Mouse (Mus musculus): ENCODE results near the gene Dusp5.

Gene Dusp5

DNA sequence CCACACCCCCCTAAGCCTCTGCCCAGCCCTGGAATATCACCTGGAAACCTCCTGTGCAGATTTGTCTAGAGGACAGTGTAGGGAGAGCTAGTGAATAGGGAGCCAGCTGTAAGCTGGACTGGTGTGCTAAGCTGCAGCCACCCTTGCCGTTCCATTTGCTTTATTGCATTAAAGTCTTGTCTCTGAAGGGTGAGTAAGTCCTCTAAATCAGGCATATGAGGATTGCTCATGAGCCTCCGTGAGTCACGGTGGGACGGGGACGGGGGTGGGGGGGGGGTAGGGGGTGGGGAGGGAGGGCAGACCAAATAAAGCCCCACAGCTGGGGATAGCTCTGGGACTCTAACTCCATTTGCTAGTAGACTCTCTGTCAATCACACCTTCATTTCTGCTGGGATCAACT is 14.7 kb downstream of the Dusp5 start:
- no peak for DNase-seq (ENCODE audit: low read depth, low spot score)

DNA sequence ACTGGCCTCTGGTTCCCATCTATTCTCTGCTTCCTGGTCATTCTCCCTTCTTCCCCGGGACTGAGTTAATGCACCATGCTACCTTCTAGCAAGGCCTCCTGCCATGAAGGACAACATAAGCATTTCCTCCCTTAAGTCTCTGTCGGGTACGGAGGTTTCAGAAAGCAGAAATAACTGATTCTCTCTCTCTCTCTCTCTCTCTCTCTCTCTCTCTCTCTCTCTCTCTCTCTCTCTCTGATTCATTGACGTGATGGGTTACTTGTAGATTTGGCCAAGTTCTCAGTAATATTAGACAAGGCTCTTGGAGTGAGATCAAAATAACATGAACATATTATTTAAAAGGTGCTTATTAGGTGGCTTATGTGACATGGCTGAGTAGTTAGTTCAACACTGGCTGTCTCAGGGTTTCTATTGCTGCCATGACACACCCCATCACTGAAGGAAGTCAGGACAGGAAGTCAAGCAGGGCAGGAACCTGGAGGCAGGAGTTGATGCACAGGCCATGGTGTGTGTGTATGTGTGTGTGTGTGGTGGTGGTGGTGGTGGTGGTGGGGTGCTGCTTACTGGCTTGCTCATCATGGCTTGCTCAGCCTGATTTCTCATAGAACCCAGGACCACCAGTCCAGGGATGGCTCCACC is 16.1 kb downstream of the Dusp5 start:
- peak; percentile 67 for DNase-seq (ENCODE audit: low read depth, low spot score)

DNA sequence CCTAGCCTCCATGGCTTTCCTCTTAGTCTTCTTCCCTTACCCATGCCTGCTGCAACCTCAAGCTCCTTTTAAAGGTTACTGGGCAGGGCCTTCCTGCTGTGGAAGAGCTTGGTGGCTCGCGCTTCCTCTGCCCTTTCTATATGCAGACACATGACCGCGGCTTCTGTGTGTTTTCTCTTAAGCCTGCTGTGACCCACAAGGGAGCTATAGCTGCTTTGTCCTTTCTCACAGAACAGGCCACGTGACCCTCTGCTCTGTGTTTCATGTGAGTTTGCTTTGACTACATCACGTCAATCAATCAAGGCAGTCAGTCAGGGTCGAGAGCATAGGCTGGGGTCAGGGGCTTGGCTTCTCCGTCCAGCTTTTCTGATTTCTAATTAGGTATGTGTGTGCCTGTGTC is 18.7 kb downstream of the Dusp5 start:
- peak; percentile 54 for DNase-seq (ENCODE audit: low read depth, low spot score)

DNA sequence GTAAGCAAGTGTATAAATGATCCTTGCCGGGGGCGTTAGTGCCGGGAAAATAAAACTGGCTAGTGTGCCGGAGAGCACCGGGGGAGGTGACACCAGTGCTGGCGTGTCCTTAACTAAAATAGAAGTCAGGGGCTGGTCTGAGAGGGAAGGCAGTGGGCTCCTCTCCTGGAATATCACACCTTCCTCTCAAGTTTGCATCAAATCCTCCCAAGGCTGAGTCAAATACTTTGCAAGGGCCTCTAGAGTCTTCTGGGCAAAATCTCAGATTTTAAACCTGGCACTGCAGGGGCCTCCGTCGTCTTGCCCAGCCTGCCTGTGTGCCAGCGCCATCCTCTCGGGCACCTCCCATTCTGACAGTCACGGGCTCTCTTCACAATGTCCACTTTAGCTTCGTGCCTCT is 22.1 kb downstream of the Dusp5 start:
- DNase-seq (ENCODE audit: low read depth, low spot score), result no peak

DNA sequence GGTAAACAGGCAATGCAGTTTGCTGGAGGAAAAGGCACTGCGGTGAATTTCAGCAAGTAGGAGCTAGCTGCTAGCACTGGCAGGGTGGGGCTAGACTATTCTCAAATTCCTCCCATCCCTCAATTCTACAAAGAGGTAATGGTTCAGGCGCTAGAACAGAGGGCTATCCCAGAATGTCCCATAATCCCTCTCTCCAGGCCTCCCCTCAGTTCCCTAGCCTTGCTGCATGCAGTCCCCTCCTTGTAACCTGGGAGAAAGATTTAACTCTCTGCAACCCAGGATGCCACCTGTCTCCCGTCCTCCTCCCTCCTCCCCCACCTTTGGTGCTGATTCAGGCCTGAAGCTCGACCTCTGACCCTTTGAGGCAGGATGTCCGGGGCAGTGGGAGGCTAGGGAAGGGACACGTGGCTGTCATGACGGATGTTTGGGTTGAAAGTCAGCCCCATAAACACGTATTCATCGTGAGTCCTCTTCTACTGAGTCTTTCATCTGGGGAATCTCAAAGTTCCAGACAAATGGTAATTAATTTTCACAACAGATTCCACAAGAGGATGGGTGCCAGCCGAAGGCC is 23.4 kb downstream of the Dusp5 start:
- no peak for DNase-seq (ENCODE audit: low read depth, low spot score)

DNA sequence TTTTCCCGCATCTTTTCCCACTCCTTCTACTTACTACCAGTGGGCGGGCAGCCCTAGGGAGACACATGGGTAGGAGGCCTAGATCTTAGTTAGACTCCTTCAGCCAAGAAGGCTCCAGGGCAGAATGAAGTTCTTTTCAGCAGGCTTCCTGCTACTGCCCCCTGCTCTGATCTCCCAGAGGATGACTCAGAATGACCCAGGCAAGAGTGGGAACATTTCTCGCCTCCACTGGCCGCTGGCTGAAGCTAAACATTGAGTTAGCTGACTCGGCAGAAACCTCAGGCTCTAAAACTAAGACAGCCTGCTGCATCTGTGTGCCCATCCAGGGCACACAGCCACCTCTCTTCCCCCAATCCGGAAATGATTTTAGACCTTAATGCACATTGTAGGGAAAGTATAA is 23.9 kb downstream of the Dusp5 start:
- DNase-seq (ENCODE audit: low read depth, low spot score), result no peak

DNA sequence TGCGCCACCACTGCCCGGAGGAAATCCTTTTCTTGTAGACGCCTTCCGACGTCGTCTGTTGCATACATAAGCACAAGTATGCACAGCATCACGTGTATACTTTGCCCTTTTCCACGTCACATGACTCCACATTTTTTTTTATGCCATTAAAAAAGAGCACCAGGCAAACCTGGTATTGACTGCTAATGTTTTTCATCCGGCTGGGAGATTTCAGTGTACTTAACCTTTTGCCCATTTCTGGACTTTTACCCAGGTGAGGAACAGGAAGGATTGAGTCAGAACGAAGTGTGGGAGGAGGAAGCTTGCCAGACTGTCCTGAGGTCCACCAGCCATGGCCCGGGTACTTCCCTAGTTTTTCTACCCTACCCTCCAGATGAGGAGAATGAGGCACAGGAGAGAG is 25.5 kb downstream of the Dusp5 start:
- no peak for DNase-seq (ENCODE audit: low read depth, low spot score)

DNA sequence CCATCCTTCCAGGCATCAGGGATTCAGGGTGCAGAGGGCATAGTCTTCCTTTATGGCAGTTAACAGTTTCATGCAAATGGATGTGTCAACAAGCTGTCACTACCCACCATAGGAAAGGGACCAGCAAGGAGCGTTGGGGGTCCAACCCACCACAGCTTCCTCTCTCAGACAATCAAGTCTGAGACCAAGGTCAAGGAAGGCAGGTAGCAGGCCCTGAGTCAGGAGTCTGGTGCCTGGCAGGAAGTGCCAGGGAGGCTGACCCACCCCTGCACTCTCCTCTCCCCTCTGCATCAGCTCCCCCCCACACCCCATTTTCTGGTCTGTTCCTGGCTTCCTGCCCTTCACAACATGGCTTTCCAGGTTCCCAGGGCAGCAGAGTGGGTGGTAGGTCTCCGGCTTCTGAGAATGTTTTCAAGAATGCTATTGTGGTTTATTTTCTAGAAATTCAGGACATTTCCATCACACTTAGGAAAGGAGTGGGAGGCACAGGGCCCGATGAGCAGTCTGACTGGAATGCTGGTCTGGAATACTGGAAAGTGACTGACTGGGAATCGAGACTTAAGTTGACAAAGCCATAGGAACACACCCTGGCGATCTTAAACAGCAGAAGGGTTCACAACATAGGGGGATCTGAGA is 26.2 kb downstream of the Dusp5 start:
- DNase-seq (ENCODE audit: low read depth, low spot score), result no peak

DNA sequence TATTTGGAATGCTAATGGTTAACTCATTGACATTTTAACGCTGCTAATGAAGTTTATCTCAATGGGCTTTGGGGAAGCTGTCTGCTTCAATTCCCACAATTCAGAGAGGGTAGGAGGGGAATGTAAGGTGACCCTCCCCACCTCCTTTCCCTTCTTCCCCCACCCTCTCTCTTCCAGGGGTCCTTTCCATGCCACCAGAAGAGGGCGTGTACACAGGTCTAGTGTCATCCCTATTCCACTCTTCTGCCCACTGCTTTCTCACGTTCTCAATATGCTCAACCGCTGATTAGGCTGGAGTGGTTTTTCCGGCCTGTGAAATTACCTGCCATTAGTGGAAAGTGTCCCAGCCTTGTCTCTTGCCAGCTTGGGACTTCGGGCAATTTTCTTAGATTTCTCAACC is 27.9 kb downstream of the Dusp5 start:
- no peak for DNase-seq (ENCODE audit: low read depth, low spot score)

DNA sequence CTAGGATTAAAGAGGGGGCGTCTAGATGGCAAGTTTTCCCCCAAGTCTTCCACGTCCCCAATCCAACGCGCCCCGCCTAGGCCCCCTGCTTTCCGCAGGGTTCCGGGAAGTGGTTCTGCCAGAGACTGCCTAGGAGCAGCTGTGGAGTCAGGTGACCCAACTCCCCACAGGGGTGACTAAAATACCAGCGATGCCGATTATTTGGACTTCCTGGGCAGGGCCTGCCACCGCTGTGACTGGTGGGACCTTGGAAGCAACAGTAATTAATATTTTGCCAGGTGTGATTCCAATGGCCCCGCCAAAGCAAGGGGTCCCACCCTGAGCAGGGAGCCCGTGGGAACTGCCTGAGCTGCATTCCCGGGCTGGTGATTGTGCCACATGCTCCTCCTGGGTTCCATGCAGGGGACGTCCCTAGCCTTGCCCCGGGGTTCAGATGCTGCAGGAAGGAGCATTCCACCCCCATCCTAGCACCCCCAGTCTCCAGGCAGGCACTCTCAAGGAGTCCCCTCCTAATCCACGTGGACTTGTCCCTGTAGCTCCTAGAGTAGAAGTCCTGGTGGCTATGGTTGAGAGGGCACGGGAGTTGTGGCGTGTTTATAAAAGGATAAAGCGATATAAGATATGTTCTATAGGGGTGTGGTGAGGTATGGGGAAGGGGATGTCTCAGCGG is 28.5 kb downstream of the Dusp5 start:
- DNase-seq (ENCODE audit: low read depth, low spot score), result no peak

DNA sequence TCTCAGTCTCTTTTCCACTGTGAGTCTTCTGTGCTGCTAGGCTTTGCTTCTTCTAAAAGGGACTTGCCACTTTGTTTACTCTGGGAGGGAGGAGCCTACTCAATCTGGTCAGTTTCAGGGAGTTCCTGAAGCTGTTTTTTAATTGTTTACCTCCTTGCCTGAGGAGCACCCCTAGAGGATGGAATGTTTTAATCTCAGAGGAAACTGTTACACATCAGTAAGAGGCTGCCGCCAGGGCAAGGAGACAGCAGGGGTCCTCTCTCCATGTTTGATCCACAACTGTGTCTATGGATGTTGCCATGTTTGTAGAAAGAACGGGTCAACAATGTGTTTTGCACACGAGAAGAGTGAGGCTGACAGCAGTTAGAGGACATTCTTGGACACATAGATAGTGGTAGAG is 31.5 kb downstream of the Dusp5 start:
- DNase-seq (ENCODE audit: low read depth, low spot score), result no peak

DNA sequence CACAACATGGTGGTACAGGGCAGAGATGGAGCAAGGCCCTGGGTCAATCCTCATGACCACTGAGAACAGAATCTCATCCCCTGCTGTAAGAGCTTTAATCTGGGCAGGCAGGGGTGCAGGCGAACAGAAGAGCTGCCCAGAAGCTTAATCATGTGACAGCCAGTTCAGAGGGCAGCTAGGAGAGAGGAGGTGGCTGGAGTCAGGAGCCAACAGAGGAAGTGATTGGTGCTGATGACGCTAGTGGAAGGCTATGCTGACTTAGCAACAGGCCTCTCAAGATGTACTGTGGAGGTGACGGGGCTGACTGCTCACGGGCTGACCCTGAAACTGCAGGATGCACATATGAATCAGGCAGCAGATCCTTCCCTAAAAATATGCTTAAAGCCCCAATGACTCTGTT is 35.3 kb downstream of the Dusp5 start:
- DNase-seq (ENCODE audit: low read depth, low spot score), result no peak

DNA sequence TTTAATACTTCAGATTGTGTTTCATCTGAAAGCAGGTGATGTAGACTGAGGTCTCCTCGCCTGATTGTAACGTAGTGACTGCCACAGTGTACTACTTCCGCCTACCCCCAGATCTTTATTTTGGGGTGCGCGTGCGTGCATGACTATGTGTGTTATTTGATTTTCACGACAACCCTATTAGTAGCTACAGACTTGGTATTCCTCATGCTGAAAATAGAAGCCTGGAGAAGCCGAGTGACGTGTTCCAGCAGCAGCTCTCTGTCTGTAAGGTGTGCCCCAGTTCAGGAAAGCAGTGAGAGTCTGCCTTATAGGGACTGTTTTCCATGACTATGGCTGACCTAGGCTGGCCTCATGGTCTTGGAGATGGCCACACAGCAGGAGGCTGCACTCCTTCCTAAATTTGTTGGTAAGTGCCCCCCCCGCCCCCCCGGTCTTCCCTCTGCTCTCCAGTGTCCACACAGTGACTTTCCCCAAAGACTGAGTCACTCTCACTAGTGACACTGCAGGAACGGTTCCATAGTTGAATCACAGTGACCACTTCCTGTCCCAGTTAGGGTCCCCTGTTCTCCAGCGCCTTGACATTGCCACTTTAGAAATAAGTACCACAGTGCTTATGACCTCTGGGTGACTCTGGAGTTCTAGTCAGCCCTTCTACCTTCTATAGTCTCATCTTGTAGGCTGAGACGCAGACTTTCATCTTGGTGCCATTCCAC is 36.8 kb downstream of the Dusp5 start:
- DNase-seq (ENCODE audit: low read depth, low spot score), result no peak

DNA sequence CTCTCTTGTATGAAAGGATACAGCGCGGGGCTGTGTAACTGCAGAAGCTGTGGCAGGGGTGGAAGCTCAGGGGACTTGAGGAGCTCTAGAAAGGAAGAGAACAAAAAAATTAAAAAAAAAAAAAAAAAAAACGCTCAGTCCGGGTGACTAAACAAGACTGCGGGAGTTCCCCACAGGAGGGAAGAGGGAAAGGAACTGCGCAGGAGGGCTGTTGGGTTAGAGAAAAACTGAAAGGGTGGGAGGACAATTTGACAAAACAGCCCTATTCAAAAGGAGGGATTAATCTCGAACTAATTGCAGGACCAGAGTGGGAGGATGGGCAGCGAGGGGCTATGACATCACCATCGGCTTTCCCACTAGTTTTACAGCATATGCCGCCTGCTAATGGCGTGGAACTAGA is 39.0 kb downstream of the Dusp5 start:
- no peak for DNase-seq (ENCODE audit: low read depth, low spot score)

DNA sequence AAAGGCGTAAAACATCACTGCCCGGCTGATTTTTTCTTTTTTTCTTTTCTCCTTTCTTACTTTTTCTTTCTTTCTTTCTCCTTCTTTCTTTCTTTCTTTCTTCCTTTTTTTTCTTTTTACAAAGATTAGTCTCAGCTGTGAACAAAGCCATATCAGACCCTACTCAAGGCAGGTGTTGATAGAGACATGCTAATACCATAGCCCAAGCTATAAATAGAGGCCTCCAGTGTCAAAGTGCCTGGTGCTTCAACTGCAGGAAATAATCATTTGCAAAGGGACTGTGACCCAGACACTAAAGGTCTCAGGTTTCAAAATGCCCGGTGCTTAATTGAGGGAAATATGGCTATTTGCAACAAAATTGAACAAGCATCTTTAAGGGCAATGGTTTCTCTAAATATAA is 39.6 kb downstream of the Dusp5 start:
- DNase-seq (ENCODE audit: low read depth, low spot score), result no peak

DNA sequence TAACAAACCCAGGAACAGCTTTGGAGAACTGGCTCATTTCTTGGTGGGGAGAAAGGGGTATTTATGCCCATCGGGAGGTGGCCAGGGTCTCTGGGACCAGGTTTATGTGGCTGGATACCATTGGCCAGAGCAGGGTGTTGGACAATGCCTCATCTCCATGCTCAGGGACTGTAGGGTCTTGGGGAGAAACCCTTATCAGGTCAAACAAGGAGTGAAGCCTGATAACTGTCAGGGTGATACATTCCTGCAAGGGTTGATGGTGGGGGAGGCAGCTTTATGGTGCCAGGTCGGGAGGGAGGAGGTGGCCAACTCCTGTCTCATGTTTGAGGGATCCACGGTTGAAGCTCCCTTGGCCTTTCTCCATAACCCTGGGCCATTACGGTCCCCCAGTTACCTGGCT is 42.1 kb downstream of the Dusp5 start:
- no peak for DNase-seq (ENCODE audit: low read depth, low spot score)

DNA sequence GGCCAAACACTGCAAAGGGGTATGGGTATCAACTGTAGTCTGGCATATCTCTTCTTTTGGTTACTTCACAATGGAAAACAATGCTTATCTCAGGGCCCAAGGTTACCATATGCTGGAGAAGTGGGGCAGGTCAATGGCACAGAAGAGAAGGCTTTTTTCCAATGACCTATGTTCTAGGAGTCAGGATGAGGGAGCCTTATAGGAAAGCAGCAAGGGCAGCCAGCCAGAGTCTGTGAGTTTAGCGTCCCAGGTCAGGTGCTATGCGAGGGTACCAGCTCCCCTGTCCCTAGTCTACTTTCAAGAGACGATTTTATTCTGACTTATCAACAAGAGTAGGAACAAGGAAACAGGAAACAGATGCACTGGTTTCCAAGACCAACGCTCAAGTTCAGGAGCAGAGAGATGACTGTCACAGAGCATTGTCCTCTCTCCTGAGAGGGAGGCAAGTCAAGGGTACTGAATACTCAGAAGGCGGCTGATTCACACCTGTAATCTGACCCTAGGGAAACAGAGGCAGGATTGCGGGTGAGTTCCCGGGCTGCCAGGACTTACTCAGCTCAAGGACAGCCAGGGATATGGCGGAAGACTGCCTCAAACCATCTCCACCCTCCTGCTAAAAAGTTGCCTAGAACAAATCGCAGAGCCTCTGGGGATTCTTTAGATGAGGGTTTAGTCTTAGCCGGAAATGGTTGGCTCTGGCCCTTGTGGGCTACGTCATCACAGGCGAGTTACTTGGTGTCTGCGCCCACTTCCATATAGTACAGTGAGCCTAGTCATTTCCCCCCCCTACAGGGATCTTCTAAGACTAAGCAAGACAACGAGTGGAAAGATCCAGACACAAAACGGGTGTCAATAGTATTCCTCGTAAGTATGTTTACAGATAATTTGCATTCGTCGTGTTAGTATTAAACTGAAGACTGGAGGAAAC is 42.9 kb downstream of the Dusp5 start:
- peak; percentile 45 for DNase-seq (ENCODE audit: low read depth, low spot score)

DNA sequence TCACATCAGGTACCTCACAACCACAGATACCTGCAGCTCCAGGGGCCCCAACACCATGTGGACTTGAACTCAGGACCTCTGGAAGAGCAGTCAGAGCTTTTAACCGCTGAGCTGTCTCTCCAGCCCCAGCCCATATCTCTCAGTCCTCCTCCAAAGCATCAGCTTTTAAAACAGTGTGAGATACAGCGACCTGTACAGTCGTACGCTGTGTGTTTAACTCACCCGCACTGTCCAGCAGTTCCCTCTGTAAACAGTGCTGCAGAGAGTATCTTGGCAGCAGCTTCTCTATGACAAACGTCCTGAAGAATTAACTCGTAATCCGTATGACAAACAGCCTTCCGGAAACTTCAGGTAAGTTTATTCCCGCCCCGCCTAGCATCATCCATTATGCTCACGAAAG is 43.7 kb downstream of the Dusp5 start:
- DNase-seq (ENCODE audit: low read depth, low spot score), result no peak

DNA sequence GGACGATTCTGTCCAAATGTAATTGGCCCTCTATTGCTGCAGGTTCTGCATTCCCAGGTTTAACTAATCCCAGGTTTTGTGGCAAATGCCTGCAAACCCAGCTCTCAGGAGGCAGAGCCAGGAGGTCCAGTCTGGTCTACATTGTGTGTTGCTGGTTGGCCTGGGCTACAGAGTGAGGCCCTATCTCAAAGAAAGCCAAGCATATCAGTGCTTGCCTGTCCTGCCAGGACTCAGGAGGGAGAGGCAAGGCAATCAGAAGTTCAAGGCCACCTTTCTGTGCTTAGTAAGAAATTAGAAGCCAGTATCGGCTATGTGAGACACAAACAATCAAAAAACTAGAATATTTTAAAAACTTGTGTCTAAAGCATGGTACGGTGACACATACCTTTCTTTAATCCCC is 44.2 kb downstream of the Dusp5 start:
- no peak for DNase-seq (ENCODE audit: low read depth, low spot score)

DNA sequence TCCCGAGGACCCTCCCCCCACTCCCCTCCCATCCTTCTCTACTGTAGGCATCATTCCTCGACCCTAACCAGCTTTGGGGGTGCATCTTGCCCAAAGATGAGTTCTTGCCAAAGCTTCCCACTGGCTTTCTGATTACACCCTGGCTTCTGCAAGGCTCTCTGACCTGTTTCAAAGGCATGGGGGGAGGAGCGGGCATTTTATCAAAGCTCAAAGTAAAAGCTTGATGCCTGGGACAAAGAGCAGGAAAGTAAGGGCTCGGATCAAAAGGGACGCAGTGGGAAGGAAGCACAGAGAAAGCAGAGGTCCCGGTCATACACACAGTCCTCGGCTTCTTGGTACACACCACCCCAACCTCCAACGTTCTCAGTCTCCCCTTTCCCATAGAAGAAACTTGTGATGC is 45.2 kb downstream of the Dusp5 start:
- DNase-seq (ENCODE audit: low read depth, low spot score), result no peak

DNA sequence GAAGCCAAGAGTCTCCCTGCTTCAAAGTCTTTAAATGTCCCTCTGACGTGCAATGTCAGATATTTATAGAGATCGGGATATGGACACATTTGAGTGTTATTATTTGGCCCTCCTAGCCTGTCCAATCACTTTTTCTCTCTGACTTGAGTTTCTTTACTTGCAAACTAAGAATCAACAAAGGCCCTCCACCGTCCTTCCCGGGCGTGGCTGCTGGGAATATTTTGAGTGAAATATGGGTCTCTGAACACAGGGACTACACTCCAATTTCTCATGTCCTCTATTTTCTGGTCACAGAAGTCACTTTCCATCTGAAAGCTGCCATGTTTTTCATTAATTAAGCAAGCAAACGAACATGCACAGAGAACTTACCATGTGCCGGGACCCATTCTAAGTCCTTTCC is 45.6 kb downstream of the Dusp5 start:
- DNase-seq (ENCODE audit: low read depth, low spot score), result no peak

All from CD4-positive, CD25-positive, alpha-beta regulatory T cell, adult 2 months (primary cell).